Mouse (Mus musculus) T-helper 1 cell (primary cell): ENCODE measurements around the gene Ripply3.
"Not testable (repeated sequence)": the region's sequence is repeated elsewhere in the genome, so short reads cannot be mapped to it uniquely, and the experiment has no call there.

Experiments
- in situ Hi-C: fragments of 300-600 bp; cut with MboI, MseI; formaldehyde crosslinking; loops from one replicate; pipeline ENCODE4 v1.15.1; 2025; ENCODE audit warnings: high pct_unique_total_duplicates

Ripply3 gene

GRCm38 (mm10) chr16:94314626-94315025 lies 13.6 kb upstream of the Ripply3 start:
- in situ Hi-C loops: no loop called here

- in situ Hi-C loops: no loop called here
These were observed 13.0 kb upstream of the Ripply3 start for GRCm38 (mm10) chr16:94315215-94315614.

DNA sequence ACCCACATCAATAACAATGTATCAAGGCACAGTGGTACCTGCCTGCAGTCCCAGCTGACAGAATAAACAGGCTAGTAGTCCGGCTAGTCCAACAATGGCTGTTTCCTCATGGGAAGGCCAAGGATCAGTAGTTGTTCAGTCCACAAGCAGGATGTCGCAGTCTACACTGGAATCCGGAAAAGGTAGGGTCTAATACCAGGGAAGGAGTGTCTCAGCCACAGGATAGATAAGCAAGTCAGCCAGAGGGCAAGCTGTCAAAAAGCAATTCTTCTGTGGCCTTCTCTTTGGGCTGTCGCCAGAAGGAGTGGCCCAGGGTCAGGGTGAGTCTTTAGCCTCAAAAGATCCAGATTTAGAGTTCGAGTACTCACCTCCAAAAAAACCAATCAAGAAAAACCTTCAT lies 10.5 kb upstream of the Ripply3 start:
- in situ Hi-C loops: no loop called here

DNA sequence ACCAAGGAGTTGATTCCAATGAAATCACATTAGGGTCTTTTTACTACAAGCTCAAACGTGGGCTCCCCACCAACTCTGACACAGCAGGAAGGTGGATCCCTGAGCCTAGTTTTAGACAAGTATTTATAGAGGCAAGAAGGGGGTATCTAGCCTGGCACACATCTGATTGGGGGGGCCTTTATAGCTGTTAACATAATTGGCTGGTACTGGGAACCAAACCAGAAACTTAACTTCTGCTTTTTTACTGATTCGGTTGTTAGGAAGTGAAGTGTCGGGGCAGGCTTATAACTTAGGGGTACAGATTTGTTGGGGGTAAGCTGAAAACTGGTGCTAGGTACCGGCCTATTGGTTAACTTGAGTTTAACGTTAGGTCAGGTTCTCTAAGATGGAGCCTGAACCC lies 8.0 kb upstream of the Ripply3 start:
- in situ Hi-C loops: loop anchor here (5.0 to 10.0 kb wide), 2 partner anchors 53 to 405 kb away; no protein-coding TSS in a partner anchor

DNA sequence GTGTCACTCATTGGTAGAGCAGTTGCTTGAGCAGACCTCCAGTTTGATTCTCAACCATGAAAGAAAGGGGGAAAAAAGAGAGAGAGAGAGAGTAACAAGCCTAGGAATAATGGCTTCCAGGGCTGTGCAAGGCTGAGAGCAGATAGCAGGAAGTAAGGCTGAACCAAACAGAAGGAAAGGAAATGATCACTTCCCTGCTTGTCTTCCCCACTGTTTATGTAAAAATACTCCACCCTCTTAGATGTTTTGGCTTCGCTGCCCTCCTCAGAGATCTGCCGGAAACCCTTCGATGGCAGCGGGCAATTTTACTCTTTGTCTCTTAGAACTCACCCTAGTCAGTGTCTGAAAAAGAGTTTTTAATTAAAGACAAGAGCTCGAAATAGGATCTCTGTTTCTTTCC lies 4.5 kb upstream of the Ripply3 start:
- in situ Hi-C loops: loop anchor here (5.0 to 10.0 kb wide), 2 partner anchors 56 to 401 kb away; no protein-coding TSS in a partner anchor

DNA sequence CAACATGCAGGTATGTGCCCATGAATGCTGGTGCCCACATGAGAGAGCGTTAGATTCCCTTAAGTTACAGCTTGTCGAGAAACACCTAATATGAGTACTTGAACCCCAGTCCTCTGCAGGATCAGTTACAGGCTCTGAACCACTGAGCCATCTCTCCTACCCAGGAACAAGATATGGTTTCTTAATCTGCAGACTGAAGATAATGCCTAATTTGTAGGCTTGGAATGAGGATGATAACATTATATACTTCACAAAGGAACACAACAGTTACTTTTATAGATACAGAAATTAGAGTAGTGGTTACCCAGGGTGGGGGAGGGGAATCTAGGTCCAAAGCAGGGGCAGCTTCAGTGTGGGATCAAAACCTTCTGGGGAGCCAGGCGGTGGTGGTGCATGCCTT lies 2.2 kb upstream of the Ripply3 start:
- in situ Hi-C loops: loop anchor here (5.0 to 10.0 kb wide), 2 partner anchors 234 to 399 kb away; no protein-coding TSS in a partner anchor

- in situ Hi-C loops: loop anchor here (5.0 to 10.0 kb wide), 2 partner anchors 237 to 396 kb away; no protein-coding TSS in a partner anchor
These were observed 954 bp downstream of the Ripply3 start for GRCm38 (mm10) chr16:94328881-94329867.

DNA sequence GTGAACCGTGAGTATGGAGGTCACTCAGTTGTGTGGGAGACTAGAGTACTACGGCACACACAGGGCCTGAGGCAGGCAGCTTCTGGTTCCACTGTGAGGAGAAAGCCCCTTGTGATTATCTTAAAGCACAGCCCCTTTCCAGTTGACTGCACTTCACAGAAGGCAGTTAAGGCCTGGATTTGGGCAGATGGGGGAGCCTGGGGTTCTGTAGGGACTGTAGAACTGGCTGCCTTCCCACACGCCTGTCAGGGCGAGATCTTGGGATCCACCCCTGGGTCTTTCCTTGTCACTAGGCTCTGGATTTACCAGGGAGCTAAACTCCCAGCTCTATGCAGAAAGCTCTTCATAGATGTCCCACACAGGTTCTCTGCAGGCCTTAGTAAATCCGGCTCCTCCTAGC lies 2.2 kb downstream of the Ripply3 start:
- in situ Hi-C loops: no loop called here

DNA sequence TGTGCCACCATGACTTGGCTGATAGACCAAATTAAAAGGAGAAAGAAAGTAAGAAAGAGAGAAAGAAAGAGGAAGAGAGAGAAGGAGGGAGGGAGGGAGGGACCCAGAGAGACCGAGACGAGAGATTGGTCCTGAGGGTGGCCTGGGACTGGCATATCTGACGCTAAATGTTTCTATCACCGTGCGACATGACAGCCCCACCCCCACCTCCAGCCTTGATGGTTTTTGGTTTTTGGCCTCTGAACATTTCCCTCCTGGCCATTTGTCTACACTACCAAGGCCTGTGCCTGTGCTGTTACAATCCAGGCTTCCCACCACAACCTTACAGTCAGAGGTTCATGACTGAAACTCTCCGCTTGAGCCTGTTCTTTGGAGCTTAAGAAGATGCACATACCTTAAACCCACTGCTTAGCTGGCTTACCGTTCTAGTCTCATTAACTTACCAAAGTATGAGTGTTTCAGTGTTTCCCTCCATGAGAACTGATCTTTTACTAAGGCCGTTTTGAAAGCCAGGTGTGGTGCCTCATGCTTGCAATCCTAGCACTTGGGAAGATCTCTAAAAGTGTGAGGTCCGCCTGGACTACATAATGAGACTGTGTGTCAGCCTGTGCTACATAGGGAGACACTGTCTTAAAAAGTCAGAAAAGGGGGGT lies 3.1 kb downstream of the Ripply3 start:
- in situ Hi-C loops: no loop called here

- in situ Hi-C loops: no loop called here
These were observed 3.6 kb downstream of the Ripply3 start for GRCm38 (mm10) chr16:94331886-94332252.

- in situ Hi-C loops: no loop called here
These were observed 7.4 kb downstream of the Ripply3 start for GRCm38 (mm10) chr16:94335656-94336055.

- in situ Hi-C loops: not testable (repeated sequence)
These were observed 11.2 kb downstream of the Ripply3 start for GRCm38 (mm10) chr16:94339164-94340160.

DNA sequence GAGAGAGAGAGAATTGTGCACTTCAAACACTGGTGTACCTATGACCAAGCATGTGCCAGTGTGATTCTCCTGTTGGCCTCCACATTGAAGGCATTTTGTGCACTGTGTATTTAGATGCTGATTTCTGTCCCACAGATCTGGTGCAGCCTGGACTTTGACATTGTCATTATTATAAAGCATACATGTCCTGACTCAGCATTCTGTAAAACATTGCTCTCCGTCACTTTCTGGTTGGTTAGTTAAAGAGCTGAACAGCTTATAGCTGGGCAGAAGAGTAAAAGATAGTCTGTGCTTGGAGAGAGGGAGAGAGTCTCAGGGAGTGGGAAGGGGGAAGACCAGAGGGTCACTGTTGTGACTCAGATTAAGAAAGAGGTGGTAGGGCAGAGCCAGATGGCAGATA lies 17.5 kb downstream of the Ripply3 start:
- in situ Hi-C loops: no loop called here

DNA sequence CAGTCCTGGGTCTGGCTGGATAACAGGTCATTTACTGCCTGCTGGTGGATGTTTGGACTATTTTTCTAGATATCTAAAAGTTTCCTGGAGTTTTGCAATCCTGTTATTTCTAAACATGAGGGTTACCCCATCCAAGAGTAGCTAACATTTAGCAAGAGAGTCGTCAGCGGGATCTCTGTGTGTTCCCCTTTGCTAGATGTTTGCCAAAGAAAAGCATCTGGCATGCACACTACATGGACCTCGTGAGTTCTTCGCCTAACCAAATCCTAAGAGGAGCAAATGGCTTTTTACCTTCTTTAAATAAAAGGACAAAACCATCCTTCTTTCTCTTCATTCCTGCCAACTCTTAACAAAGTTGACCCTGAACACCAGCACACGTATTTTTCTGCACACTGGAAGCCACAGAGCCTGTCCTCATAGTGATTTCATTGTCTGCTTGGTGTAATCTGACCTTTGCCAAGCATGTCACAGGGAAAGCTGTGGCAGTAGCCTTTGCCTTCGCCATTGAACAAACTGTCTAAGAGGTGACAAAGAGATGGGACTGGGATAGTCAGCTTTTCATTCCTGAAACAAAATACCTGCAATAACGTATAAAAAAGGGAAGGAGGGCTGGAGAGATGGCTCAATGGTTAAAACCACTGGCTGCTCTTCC lies 19.0 kb downstream of the Ripply3 start:
- in situ Hi-C loops: no loop called here

GRCm38 (mm10) chr16:94348779-94349178 lies 20.6 kb downstream of the Ripply3 start:
- in situ Hi-C loops: no loop called here

GRCm38 (mm10) chr16:94349588-94350286 lies 21.5 kb downstream of the Ripply3 start:
- in situ Hi-C loops: no loop called here

DNA sequence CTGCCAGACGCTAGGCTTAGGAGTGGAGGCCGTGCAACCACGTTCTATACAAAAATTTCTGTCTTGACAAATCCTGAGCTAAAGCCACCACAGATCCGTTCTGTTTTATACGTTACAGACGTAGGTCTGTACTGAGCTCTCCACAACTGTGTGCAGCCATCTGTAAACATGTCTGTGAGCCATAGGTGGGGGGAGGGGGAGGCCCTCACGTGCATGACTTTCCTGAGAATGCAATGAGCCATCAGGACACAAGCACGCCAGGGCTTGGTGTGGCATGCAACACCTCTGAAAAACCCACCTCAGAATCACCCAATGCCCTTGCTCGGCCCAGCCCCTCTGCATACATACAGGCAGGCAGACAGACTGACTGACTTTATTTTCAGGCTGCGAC lies 22.1 kb downstream of the Ripply3 start:
- in situ Hi-C loops: no loop called here

GRCm38 (mm10) chr16:94354450-94354849 lies 26.2 kb downstream of the Ripply3 start:
- in situ Hi-C loops: no loop called here

DNA sequence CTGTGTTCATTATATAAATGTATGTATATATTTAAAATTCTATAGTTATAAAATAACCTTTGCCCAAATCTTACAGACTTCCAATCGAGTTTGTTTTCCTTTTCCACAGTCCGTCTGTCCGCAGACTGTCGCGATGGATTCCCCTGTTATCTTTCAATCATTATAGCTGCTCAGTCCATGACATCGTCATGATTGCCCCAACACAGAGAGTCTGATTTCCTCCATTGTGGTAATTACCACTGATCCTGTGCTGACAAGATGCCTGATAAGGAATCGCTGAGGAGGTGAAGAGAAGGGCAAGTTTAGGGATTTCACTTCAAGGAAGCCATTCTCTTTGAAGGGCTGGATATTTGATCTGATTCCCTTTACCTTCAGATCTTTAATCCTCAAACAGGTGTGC lies 27.8 kb downstream of the Ripply3 start:
- in situ Hi-C loops: no loop called here
